Mouse (Mus musculus) brain, embryonic 14.5 days (tissue): ENCODE measurements around the gene Gc.

Source experiments
- CTCF ChIP-seq: fragments of 200-500 bp; IDR thresholded peaks from 2 replicates; pipeline ENCODE4 v1.5.1; 2012; ENCODE audit warnings: inconsistent platforms, mild to moderate bottlenecking, moderate library complexity, borderline replicate concordance; ENCODE audit not compliant: insufficient read depth, insufficient read length; ENCODE audit errors: extremely low read depth
- POLR2A ChIP-seq: fragments of 200-500 bp; IDR thresholded peaks from 2 replicates; pipeline ENCODE4 v1.6.1; 2012; ENCODE audit warnings: mild to moderate bottlenecking, inconsistent platforms, borderline replicate concordance; ENCODE audit not compliant: poor library complexity, insufficient read depth, insufficient read length, severe bottlenecking; ENCODE audit errors: extremely low read depth

GRCm38 (mm10) chr5:89467886-89468285, 10.2 kb upstream of the Gc start:
- TF ChIP-seq CTCF (no peak), POLR2A (no peak)
